Mouse (Mus musculus) T-helper 17 cell (primary cell): ENCODE measurements around the gene D17Wsu92e.

Experiments
- in situ Hi-C, 2 experiments: fragments of 300-600 bp; cut with MboI, MseI; formaldehyde crosslinking; loops; 1 replicate in 1 of 2; 2 replicates in 1 of 2; pipeline ENCODE4 v1.15.1; 2025; ENCODE audit warnings: high pct_unique_total_duplicates in 2 of 2

D17Wsu92e gene

DNA sequence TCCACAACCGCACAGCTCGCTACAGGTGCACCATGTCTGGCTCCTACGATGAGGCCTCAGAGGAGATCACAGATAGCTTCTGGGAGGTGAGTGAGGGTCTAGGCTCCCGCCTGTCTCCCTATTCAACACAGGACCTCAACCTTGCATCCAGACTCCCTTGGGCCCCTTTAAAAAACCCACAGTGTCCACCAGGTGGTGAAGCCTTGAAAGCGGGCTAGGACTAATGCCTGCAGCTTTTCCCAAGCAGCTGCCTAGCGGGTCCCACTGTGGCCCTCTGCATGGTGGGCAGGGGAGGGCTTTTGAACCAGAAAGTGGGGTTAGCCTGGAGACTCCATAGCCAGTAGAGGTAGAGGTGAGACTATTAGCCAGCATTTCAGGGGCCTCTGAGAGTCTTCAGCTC lies 118.6 kb downstream of the D17Wsu92e start:
- in situ Hi-C loops, result no loop called here
